Mouse (Mus musculus): ENCODE results near the gene Nemf. TPM values are rescaled to one million over a fixed set of nuclear protein-coding genes. Genes with fewer than 3 reads are reported as not detected.

Gene Nemf
- polyA plus RNA-seq, 1 experiment from 2014 or later = 28.3 TPM

- Histone ChIP-seq H3K4me3 (ENCODE audit: low read depth, low read length) (peak overlapping the region; percentile 100), H3K36me3 (replicated peaks; ENCODE audit: insufficient read depth, low read length) (peaks cover 3% of the 10 kb centered on the region; the same call in 1 of the 2 replicates), H3K9ac (replicated peaks) (peak overlapping the region; percentile 99), H3K4me2 (ENCODE audit: low read depth, low read length) (peak overlapping the region; percentile 93), H3K9me3 (ENCODE audit: low read length) (no peaks in the 10 kb centered on the region), H3K27me3 (ENCODE audit: insufficient read depth, low read length) (no peaks in the 10 kb centered on the region), H3K27ac (ENCODE audit: low read depth) (no peak overlapping the region), H3K4me1 (ENCODE audit: insufficient read depth) (peaks cover 14% of the 10 kb centered on the region)
- no peak for DNase-seq
- TF ChIP-seq EP300 (IDR thresholded peaks at IDR 0.05; ENCODE audit: low read depth) (no peak), CTCF (IDR thresholded peaks at IDR 0.05; ENCODE audit: low read depth) (no peak)
- no peak for ATAC-seq
- 11% methylated on average over 11 of the region's 11 CpGs for WGBS (ENCODE audit: insufficient replicate concordance)
Measured at GRCm38 (mm10) chr12:69373850-69374766, 17.1 kb upstream of the Nemf start.

GRCm38 (mm10) chr12:69372731-69373331, 15.9 kb upstream of the Nemf start:
- Histone ChIP-seq H3K36me3 (replicated peaks; ENCODE audit: insufficient read depth, low read length) (no peaks in the 10 kb centered on the region), H3K27ac (ENCODE audit: low read depth) (peak overlapping the region; percentile 100), H3K4me2 (ENCODE audit: low read depth, low read length) (peak overlapping the region; percentile 93), H3K4me3 (ENCODE audit: low read depth, low read length) (peak overlapping the region; percentile 100), H3K9me3 (ENCODE audit: low read length) (no peaks in the 10 kb centered on the region), H3K4me1 (ENCODE audit: insufficient read depth) (peaks cover 14% of the 10 kb centered on the region), H3K9ac (replicated peaks) (peak overlapping the region; percentile 99), H3K27me3 (ENCODE audit: insufficient read depth, low read length) (no peaks in the 10 kb centered on the region)
- ATAC-seq = no peak
- TF ChIP-seq CTCF (IDR thresholded peaks at IDR 0.05; ENCODE audit: low read depth) (0 out of 2 replicates have a peak, but pooled peaks have one; percentile 3), EP300 (IDR thresholded peaks at IDR 0.05; ENCODE audit: low read depth) (no peak)
- WGBS (ENCODE audit: insufficient replicate concordance) = 0% methylated on average over 42 of the region's 42 CpGs
- DNase-seq = peak; percentile 49

- Histone ChIP-seq H3K27me3 (ENCODE audit: insufficient read depth, low read length) (no peaks in the 10 kb centered on the region), H3K4me1 (ENCODE audit: insufficient read depth) (peaks cover 14% of the 10 kb centered on the region), H3K9me3 (ENCODE audit: low read length) (no peaks in the 10 kb centered on the region), H3K4me3 (ENCODE audit: low read depth, low read length) (peak within 1 kb of the TSS; percentile 100), H3K36me3 (replicated peaks; ENCODE audit: insufficient read depth, low read length) (no peaks in the 10 kb centered on the region), H3K9ac (replicated peaks) (peak within 1 kb of the TSS; percentile 99), H3K27ac (ENCODE audit: low read depth) (peak within 1 kb of the TSS; percentile 100), H3K4me2 (ENCODE audit: low read depth, low read length) (peak within 1 kb of the TSS; percentile 93)
- ATAC-seq = peak; percentile 90
- DNase-seq = peak; percentile 99
- WGBS (ENCODE audit: insufficient replicate concordance) = under 1% methylated on average over 88 of the region's 121 CpGs
- TF ChIP-seq EP300 (IDR thresholded peaks at IDR 0.05; ENCODE audit: low read depth) (no peak), CTCF (IDR thresholded peaks at IDR 0.05; ENCODE audit: low read depth) (no peak)
Measured at GRCm38 (mm10) chr12:69371854-69372671, 15.1 kb upstream of the Nemf start, which contains the start of the genes Arf6 and Gm9887. TSS of gene Arf6 (plus strand) at chr12:69372150. TSS of gene Gm9887 (minus strand) at chr12:69372458.

GRCm38 (mm10) chr12:69371421-69371853, 14.5 kb upstream of the Nemf start:
- Histone ChIP-seq H3K9me3 (ENCODE audit: low read length) (no peaks in the 10 kb centered on the region), H3K4me3 (ENCODE audit: low read depth, low read length) (peak overlapping the region; percentile 100), H3K9ac (replicated peaks) (peak overlapping the region; percentile 99), H3K36me3 (replicated peaks; ENCODE audit: insufficient read depth, low read length) (no peaks in the 10 kb centered on the region), H3K4me1 (ENCODE audit: insufficient read depth) (peaks cover 14% of the 10 kb centered on the region), H3K4me2 (ENCODE audit: low read depth, low read length) (peak overlapping the region; percentile 93), H3K27ac (ENCODE audit: low read depth) (peak overlapping the region; percentile 100), H3K27me3 (ENCODE audit: insufficient read depth, low read length) (no peaks in the 10 kb centered on the region)
- under 1% methylated on average over 24 of the region's 24 CpGs for WGBS (ENCODE audit: insufficient replicate concordance)
- TF ChIP-seq CTCF (IDR thresholded peaks at IDR 0.05; ENCODE audit: low read depth) (peak; percentile 56), EP300 (IDR thresholded peaks at IDR 0.05; ENCODE audit: low read depth) (no peak)
- DNase-seq (no peak), ATAC-seq (peak; percentile 50)

GRCm38 (mm10) chr12:69370936-69371335, 14.0 kb upstream of the Nemf start:
- H3K9ac ChIP-seq (replicated peaks) = peak overlapping the region; percentile 99
- peak overlapping the region; percentile 100 for H3K27ac ChIP-seq (ENCODE audit: low read depth)
- WGBS (ENCODE audit: insufficient replicate concordance) = 8% methylated on average over 7 of the region's 7 CpGs
- ATAC-seq (no peak), DNase-seq (no peak)
- H3K9me3 ChIP-seq (ENCODE audit: low read length) = no peaks in the 10 kb centered on the region
- H3K36me3 ChIP-seq (replicated peaks; ENCODE audit: insufficient read depth, low read length) = no peaks in the 10 kb centered on the region
- peaks cover 11% of the 10 kb centered on the region for H3K4me1 ChIP-seq (ENCODE audit: insufficient read depth)
- TF ChIP-seq EP300 (IDR thresholded peaks at IDR 0.05; ENCODE audit: low read depth) (no peak), CTCF (IDR thresholded peaks at IDR 0.05; ENCODE audit: low read depth) (no peak)
- H3K27me3 ChIP-seq (ENCODE audit: insufficient read depth, low read length) = no peaks in the 10 kb centered on the region
- H3K4me2 ChIP-seq (ENCODE audit: low read depth, low read length) = peak overlapping the region; percentile 93
- peak overlapping the region; percentile 100 for H3K4me3 ChIP-seq (ENCODE audit: low read depth, low read length)

All from liver, postnatal 0 days (tissue).